Mouse (Mus musculus): Measurements from ENCODE around the gene Wars.

DNA sequence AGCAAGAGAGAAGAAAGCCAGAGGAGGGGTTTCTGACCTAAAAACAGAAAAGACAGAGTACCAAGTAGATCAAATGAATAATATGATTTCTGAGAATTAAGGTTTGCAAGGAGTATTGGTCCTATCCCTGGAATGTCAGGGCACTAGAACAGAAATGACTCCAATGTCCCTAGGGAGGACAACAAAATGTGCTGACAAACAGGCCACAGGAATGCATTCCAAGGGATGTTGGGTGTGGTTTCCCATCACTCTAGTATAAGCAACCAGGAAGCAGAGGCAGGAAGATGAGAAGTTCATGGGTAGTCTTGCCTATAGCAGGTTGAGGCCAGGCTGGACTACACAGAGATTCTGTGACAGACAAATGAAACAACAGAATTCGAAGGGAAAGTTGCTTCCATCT, 8.1 kb downstream of the Wars start:
- no peak for TF ChIP-seq MAX (IDR thresholded peaks at IDR 0.05)
- TF ChIP-seq CTCF (IDR thresholded peaks at IDR 0.05; ENCODE audit: control insufficient read depth, insufficient read depth, insufficient read length) = no peak
- TF ChIP-seq USF1 (IDR thresholded peaks at IDR 0.05; ENCODE audit: low read depth) = no peak
- TF ChIP-seq MYOD1 (IDR thresholded peaks at IDR 0.05; ENCODE audit: control insufficient read depth, insufficient read length, low read depth) = no peak
- no peak for TF ChIP-seq CEBPB (IDR thresholded peaks at IDR 0.05; ENCODE audit: low read depth)
